Mouse (Mus musculus) neural tube, embryonic 14.5 days (tissue): ENCODE measurements around the gene Dido1. TPM values are rescaled to one million over a fixed set of nuclear protein-coding genes. Genes with fewer than 3 reads are reported as not detected.
A peak's percentile ranks its signal among the peaks of the same experiment; 100 is the strongest.

Source experiments
- ATAC-seq: fragments of 200-750 bp; cut with Nextera tagmentation; 2 replicates; pipeline ENCODE4 v1.8.0; 2017; ENCODE audit warnings: low read depth, mild to moderate bottlenecking, moderate TSS enrichment, moderate library complexity
- H3K27ac ChIP-seq: fragments of 300-500 bp; sonication (generic); 2 replicates; pipeline ENCODE4 v1.5.1; 2014; ENCODE audit warnings: low read depth, mild to moderate bottlenecking, control low read depth, low read length, moderate library complexity, mixed read lengths
- H3K27me3 ChIP-seq: fragments of 300-500 bp; sonication (generic); 2 replicates; pipeline ENCODE4 v1.6.1; 2014; ENCODE audit warnings: low read length; ENCODE audit not compliant: control insufficient read depth, insufficient read depth
- H3K36me3 ChIP-seq: fragments of 300-500 bp; sonication (generic); 2 replicates; pipeline ENCODE4 v1.6.1; 2014; ENCODE audit warnings: low read length, mixed read lengths; ENCODE audit not compliant: control insufficient read depth, insufficient read depth
- H3K4me1 ChIP-seq: fragments of 300-500 bp; sonication (generic); 2 replicates; pipeline ENCODE4 v1.6.1; 2014; ENCODE audit warnings: low read length; ENCODE audit not compliant: control insufficient read depth, insufficient read depth
- H3K4me2 ChIP-seq: fragments of 300-500 bp; sonication (generic); 2 replicates; pipeline ENCODE4 v1.6.1; 2014; ENCODE audit warnings: mild to moderate bottlenecking, low read depth, low read length, control low read depth
- H3K4me3 ChIP-seq: fragments of 300-500 bp; sonication (generic); 2 replicates; pipeline ENCODE4 v1.5.1; 2014; ENCODE audit warnings: low read depth, low read length, control low read depth, mixed read lengths
- H3K9ac ChIP-seq: fragments of 300-500 bp; sonication (generic); replicated peaks from 2 replicates; pipeline ENCODE4 v1.6.1; 2014; ENCODE audit warnings: low read depth, mild to moderate bottlenecking, control low read depth, low read length, mixed read lengths
- H3K9me3 ChIP-seq: fragments of 300-500 bp; sonication (generic); 2 replicates; pipeline ENCODE4 v1.6.1; 2016; ENCODE audit warnings: low read length; ENCODE audit not compliant: control insufficient read depth
- WGBS: fragments of 180-500 bp; shearing (Covaris S2); extraction: QIAGEN DNeasy Blood & Tissue Kit; methylation state at CpG from one replicate; pipeline ENCODE4 v1.1.7; 2014; 5-methylcytosine and 5-hydroxymethylcytosine counted together
- polyA plus RNA-seq: library from polyadenylated mRNA; unstranded; fragments of >200 nt; fragmentation: Nextera tagmentation; extraction: Ambion mirVana; gene quantifications from 2 replicates; pipeline ENCODE4 v1.2.1, GENCODE M21; 2014

The Dido1 gene
- polyA plus RNA-seq, 1 experiment from 2014 or later, result 34.8 TPM

GRCm38 (mm10) chr2:180646841-180647240 lies 63.0 kb downstream of the Dido1 start:
- H3K9ac ChIP-seq, result no peak overlapping the region
- H3K4me3 ChIP-seq, result no peak overlapping the region
- H3K9me3 ChIP-seq, result peaks cover 6% of the 10 kb centered on the region
- no peaks in the 10 kb centered on the region for H3K36me3 ChIP-seq
- no peak overlapping the region for H3K4me2 ChIP-seq
- ATAC-seq, result no peak
- H3K4me1 ChIP-seq, result no peaks in the 10 kb centered on the region
- no peak overlapping the region for H3K27ac ChIP-seq
- H3K27me3 ChIP-seq, result peaks cover 12% of the 10 kb centered on the region

- H3K4me2 ChIP-seq, result no peak overlapping the region
- H3K9ac ChIP-seq, result no peak overlapping the region
- no peak overlapping the region for H3K27ac ChIP-seq
- no peak for ATAC-seq
- H3K4me3 ChIP-seq, result no peak overlapping the region
- no peaks in the 10 kb centered on the region for H3K4me1 ChIP-seq
- peaks cover 6% of the 10 kb centered on the region for H3K9me3 ChIP-seq
- no peaks in the 10 kb centered on the region for H3K36me3 ChIP-seq
- H3K27me3 ChIP-seq, result peaks cover 27% of the 10 kb centered on the region
Measured at GRCm38 (mm10) chr2:180643626-180644025, 66.2 kb downstream of the Dido1 start.

GRCm38 (mm10) chr2:180642555-180643260 lies 67.1 kb downstream of the Dido1 start, which contains the start of gene Tcfl5:
Gene Tcfl5 (minus strand): TSS chr2:180642708.
- H3K4me2 ChIP-seq, result peak within 1 kb of the TSS; percentile 38
- WGBS, result 4% methylated on average over 33 of the region's 56 CpGs
- no peak for ATAC-seq
- peaks cover 27% of the 10 kb centered on the region for H3K27me3 ChIP-seq
- H3K36me3 ChIP-seq, result no peaks in the 10 kb centered on the region
- no peak within 1 kb of the TSS for H3K27ac ChIP-seq
- no peak within 1 kb of the TSS for H3K9ac ChIP-seq
- peaks cover 6% of the 10 kb centered on the region for H3K9me3 ChIP-seq
- H3K4me3 ChIP-seq, result peak within 1 kb of the TSS; percentile 29
- no peaks in the 10 kb centered on the region for H3K4me1 ChIP-seq

- H3K27me3 ChIP-seq, result peaks cover 27% of the 10 kb centered on the region
- peak overlapping the region; percentile 38 for H3K4me2 ChIP-seq
- no peaks in the 10 kb centered on the region for H3K36me3 ChIP-seq
Measured at GRCm38 (mm10) chr2:180641576-180642554, 67.9 kb downstream of the Dido1 start.

GRCm38 (mm10) chr2:180611882-180612281 lies 97.9 kb downstream of the Dido1 start:
- Histone ChIP-seq H3K27ac (no peak overlapping the region), H3K9ac (no peak overlapping the region), H3K36me3 (no peaks in the 10 kb centered on the region), H3K27me3 (no peaks in the 10 kb centered on the region), H3K9me3 (no peaks in the 10 kb centered on the region), H3K4me3 (no peak overlapping the region), H3K4me2 (no peak overlapping the region), H3K4me1 (no peaks in the 10 kb centered on the region)
- 81% methylated on average over 2 of the region's 2 CpGs for WGBS
- no peak for ATAC-seq

More at GRCm38 (mm10) chr2:180641576-180642554, 67.9 kb downstream of the Dido1 start:
- Histone ChIP-seq H3K4me1 (no peaks in the 10 kb centered on the region), H3K9me3 (peaks cover 6% of the 10 kb centered on the region), H3K4me3 (peak overlapping the region; percentile 29), H3K9ac (no peak overlapping the region), H3K27ac (no peak overlapping the region)
- no peak; the same call in 1 of the 2 replicates for ATAC-seq
- 1% methylated on average over 68 of the region's 112 CpGs for WGBS

- H3K9me3 ChIP-seq, result no peaks in the 10 kb centered on the region
- ATAC-seq, result no peak
- H3K9ac ChIP-seq, result no peak overlapping the region
- WGBS, result 81% methylated on average over 4 of the region's 4 CpGs
- no peaks in the 10 kb centered on the region for H3K27me3 ChIP-seq
- H3K4me2 ChIP-seq, result no peak overlapping the region
- no peak overlapping the region for H3K4me3 ChIP-seq
- H3K4me1 ChIP-seq, result no peaks in the 10 kb centered on the region
- H3K27ac ChIP-seq, result no peak overlapping the region
- no peaks in the 10 kb centered on the region; the same call in 1 of the 2 replicates for H3K36me3 ChIP-seq
Measured at GRCm38 (mm10) chr2:180610283-180610682, 99.5 kb downstream of the Dido1 start.

Other genes with a start within 250 kb of the Dido1 start
- 1.6 and 2.3 TPM in 2 replicates for gene Ntsr1, start 210.0 kb downstream of the Dido1 start, polyA plus RNA-seq
- 40.0 and 41.8 TPM in 2 replicates for gene Mrgbp, start 128.7 kb downstream of the Dido1 start, polyA plus RNA-seq
- 87.9 and 92.3 TPM in 2 replicates for gene Ogfr, start 120.8 kb downstream of the Dido1 start, polyA plus RNA-seq
- 53.2 and 55.7 TPM in 2 replicates for gene Col9a3, start 112.2 kb downstream of the Dido1 start, polyA plus RNA-seq
- 0.53 and 0.75 TPM in 2 replicates for gene Tcfl5, start 67.3 kb downstream of the Dido1 start, polyA plus RNA-seq
- 53.3 and 56.5 TPM in 2 replicates for gene Gid8, start 118 bp upstream of the Dido1 start, polyA plus RNA-seq
- 0.17 and 0.21 TPM in 2 replicates for gene Slc17a9, start 15.3 kb upstream of the Dido1 start, polyA plus RNA-seq
- gene Bhlhe23, start 66.9 kb upstream of the Dido1 start, polyA plus RNA-seq, result 2.2 and 2.8 TPM in 2 replicates
- gene Ythdf1, start 210.9 kb upstream of the Dido1 start, polyA plus RNA-seq, result 49.2 and 61.0 TPM in 2 replicates
- gene Birc7, start 219.0 kb upstream of the Dido1 start, polyA plus RNA-seq, result 0.15 and 0.31 TPM in 2 replicates
- 86.5 and 97.0 TPM in 2 replicates for gene Nkain4, start 244.7 kb upstream of the Dido1 start, polyA plus RNA-seq